Mouse (Mus musculus) monocyte, adult 2 months (primary cell): ENCODE measurements around the gene Alpk1.

Experiments
- DNase-seq, 2 experiments: peaks; one replicate each; pipeline ENCODE4 v3.0.0; 2022; ENCODE audit warnings: low spot score in 2 of 2, low read depth in 1 of 2

Gene Alpk1

GRCm38 (mm10) chr3:127630735-127631372 is 149.5 kb downstream of the Alpk1 start:
- no peak for DNase-seq

- DNase-seq, result no peak
Measured at GRCm38 (mm10) chr3:127630190-127630589, 150.1 kb downstream of the Alpk1 start.

DNA sequence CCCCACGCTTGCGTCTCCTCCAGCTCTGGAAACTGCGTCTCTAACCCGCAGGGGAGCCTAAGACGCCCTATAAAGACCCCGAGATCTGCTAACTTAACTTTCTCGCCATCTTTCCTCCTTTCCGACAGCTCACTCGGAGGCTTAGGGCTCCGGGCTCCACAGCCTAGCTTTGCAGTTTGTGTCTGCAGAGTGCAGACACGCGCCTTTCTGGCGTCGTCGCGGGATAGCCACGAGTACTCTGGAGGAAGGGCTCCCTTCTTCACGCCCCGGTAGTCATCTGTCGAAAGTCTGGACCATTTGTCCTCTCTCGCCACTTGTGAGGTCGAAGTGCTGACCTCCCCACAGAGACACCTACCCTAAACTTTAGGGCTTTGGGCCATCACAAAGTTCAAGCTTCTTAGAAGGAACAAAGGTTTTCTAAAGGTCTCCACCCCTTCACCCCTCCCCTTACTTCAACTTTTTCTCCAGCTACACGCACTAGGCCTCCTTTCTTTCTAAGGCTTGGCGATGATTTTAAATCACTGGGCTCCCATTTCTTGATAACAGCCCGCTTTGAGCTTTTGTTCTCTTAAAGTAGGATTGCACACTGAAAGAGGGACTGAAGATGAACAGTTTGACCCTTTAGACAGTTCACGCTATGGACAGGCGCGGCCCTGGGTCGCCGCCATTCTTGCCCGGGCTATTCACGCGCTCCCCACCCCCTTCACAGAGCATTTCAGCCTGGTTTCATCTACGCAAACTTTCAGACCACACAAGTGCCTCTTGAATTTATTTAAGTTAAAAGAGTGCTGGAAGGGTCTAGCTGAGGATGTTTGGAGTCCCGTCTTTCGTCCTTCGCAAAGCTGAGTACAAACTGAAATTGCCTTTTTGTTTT is 151.8 kb downstream of the Alpk1 start:
- no peak for DNase-seq

GRCm38 (mm10) chr3:127627956-127628310 is 152.4 kb downstream of the Alpk1 start:
- DNase-seq, result no peak

- DNase-seq, result no peak
Measured at GRCm38 (mm10) chr3:127627151-127627955, 153.0 kb downstream of the Alpk1 start.

GRCm38 (mm10) chr3:127626524-127626923 is 153.8 kb downstream of the Alpk1 start:
- DNase-seq, result no peak

GRCm38 (mm10) chr3:127625701-127626399 is 154.5 kb downstream of the Alpk1 start:
- no peak for DNase-seq

DNA sequence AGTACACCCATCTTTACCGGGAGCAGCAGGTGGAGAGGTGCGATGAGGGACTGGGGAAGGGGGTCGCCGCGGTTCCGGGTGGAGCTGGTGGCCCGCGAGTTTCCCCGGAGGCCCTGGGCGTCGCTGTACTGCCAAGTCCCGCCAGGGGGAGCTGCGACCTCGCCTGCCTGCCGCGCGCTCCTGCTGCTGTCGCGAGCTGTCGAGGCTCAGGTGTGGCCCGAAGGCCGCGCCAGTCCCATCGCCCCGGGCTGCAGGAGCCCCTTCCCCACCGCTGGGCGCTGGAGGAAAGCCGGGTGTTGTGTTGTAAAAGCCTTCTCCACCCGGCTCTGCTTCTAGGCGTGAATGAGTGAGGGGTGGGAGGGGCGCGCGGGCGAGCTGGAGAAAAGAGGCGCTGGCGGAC is 155.0 kb downstream of the Alpk1 start:
- DNase-seq, result peak in 1 of 2 experiments; percentile 59
